Mouse (Mus musculus) cerebellum, adult 2 months (tissue): ENCODE results near the gene Cse1l. TPM values are rescaled to one million over a fixed set of nuclear protein-coding genes. Genes with fewer than 3 reads are reported as not detected.

Source experiments
- DNase-seq, 2 experiments: peaks; one replicate each; pipeline ENCODE4 v3.0.0; 2021
- H3K27ac ChIP-seq: fragments of 200-500 bp; 2 replicates; pipeline ENCODE4 v1.5.1; 2012; ENCODE audit warnings: low read length, control low read depth, inconsistent platforms; ENCODE audit not compliant: insufficient read depth
- H3K27me3 ChIP-seq: fragments of 200-500 bp; 2 replicates; pipeline ENCODE4 v1.6.1; 2012; ENCODE audit warnings: inconsistent platforms, mild to moderate bottlenecking, low read length, moderate library complexity; ENCODE audit not compliant: control insufficient read depth, insufficient read depth
- H3K4me1 ChIP-seq: fragments of 200-500 bp; 2 replicates; pipeline ENCODE4 v1.6.1; 2011; ENCODE audit warnings: low read length; ENCODE audit not compliant: control insufficient read depth, insufficient read depth
- H3K4me3 ChIP-seq: fragments of 200-500 bp; replicated peaks from 2 replicates; pipeline ENCODE3; 2011; ENCODE audit warnings: mild to moderate bottlenecking, low read depth, low read length, control low read depth; ENCODE audit not compliant: insufficient read depth
- CTCF ChIP-seq: fragments of 200-500 bp; IDR thresholded peaks from 2 replicates; pipeline ENCODE4 v1.5.1; 2011; ENCODE audit warnings: low read depth, mild to moderate bottlenecking, control low read depth, low read length, moderate library complexity, borderline replicate concordance; ENCODE audit not compliant: insufficient read depth
- POLR2A ChIP-seq: fragments of 200-500 bp; IDR thresholded peaks from 2 replicates; pipeline ENCODE4 v1.6.1; 2011; ENCODE audit warnings: low read length, control low read depth, borderline replicate concordance; ENCODE audit not compliant: insufficient read depth
- WGBS: fragments of 180-500 bp; shearing (Covaris S2); methylation state at CpG from one replicate; pipeline ENCODE4 v1.1.7; 2018; 5-methylcytosine and 5-hydroxymethylcytosine counted together
- polyA plus RNA-seq: library from polyadenylated mRNA; depleted of rRNA; stranded (reverse); fragments of >200 nt; gene quantifications from 2 replicates; pipeline ENCODE4 v1.2.3, GENCODE M21; 2012; rRNA removed

Gene Cse1l
- 49.9 and 55.0 TPM in 2 replicates for polyA plus RNA-seq

GRCm38 (mm10) chr2:166905711-166906522, at the start of gene Cse1l:
Gene Cse1l (plus strand): TSS chr2:166906040.
- under 1% methylated on average over 80 of the region's 80 CpGs for WGBS
- TF ChIP-seq POLR2A, result peak; percentile 87
- no peak for TF ChIP-seq CTCF
- no peaks in the 10 kb centered on the region for H3K27me3 ChIP-seq
- peak within 1 kb of the TSS; percentile 85 for H3K27ac ChIP-seq
- H3K4me1 ChIP-seq, result peaks cover 3% of the 10 kb centered on the region; the same call in 1 of the 2 replicates
- peak; percentile 98 to 99 for DNase-seq
- H3K4me3 ChIP-seq, result peak within 1 kb of the TSS; percentile 72

- TF ChIP-seq POLR2A (no peak), CTCF (no peak)
- 79% methylated on average over 6 of the region's 6 CpGs for WGBS
- no peak for DNase-seq
- Histone ChIP-seq H3K4me1 (no peaks in the 10 kb centered on the region), H3K27ac (no peak overlapping the region), H3K4me3 (no peak overlapping the region), H3K27me3 (no peaks in the 10 kb centered on the region)
These were observed 49.5 kb upstream of the Cse1l start for GRCm38 (mm10) chr2:166856366-166856765.

- H3K27me3 ChIP-seq, result no peaks in the 10 kb centered on the region
- DNase-seq, result no peak
- no peaks in the 10 kb centered on the region for H3K4me1 ChIP-seq
- H3K4me3 ChIP-seq, result no peak overlapping the region
- TF ChIP-seq CTCF, result no peak
- no peak overlapping the region for H3K27ac ChIP-seq
- WGBS, result 92% methylated on average over 2 of the region's 2 CpGs
These were observed 48.7 kb upstream of the Cse1l start for GRCm38 (mm10) chr2:166857118-166857517.

GRCm38 (mm10) chr2:166859214-166859613, 46.6 kb upstream of the Cse1l start:
- no peak for DNase-seq
- no peaks in the 10 kb centered on the region for H3K27me3 ChIP-seq
- no peaks in the 10 kb centered on the region for H3K4me1 ChIP-seq
- TF ChIP-seq CTCF (no peak), POLR2A (no peak)
- no peak overlapping the region for H3K27ac ChIP-seq
- H3K4me3 ChIP-seq, result no peak overlapping the region
- 80% methylated on average over 7 of the region's 7 CpGs for WGBS

GRCm38 (mm10) chr2:166862505-166862904, 43.3 kb upstream of the Cse1l start:
- no peak for TF ChIP-seq CTCF
- TF ChIP-seq POLR2A, result no peak
- H3K4me1 ChIP-seq, result no peaks in the 10 kb centered on the region
- H3K27me3 ChIP-seq, result no peaks in the 10 kb centered on the region
- no peak overlapping the region for H3K27ac ChIP-seq
- H3K4me3 ChIP-seq, result no peak overlapping the region
- DNase-seq, result no peak
- 55% methylated on average over 3 of the region's 3 CpGs for WGBS

GRCm38 (mm10) chr2:166865476-166865875, 40.4 kb upstream of the Cse1l start:
- no peak for DNase-seq
- peaks cover 12% of the 10 kb centered on the region for H3K4me1 ChIP-seq
- no peak for TF ChIP-seq CTCF
- no peak for TF ChIP-seq POLR2A
- no peak overlapping the region for H3K27ac ChIP-seq
- no peak overlapping the region for H3K4me3 ChIP-seq
- WGBS, result 92% methylated on average over 10 of the region's 10 CpGs
- no peaks in the 10 kb centered on the region for H3K27me3 ChIP-seq

GRCm38 (mm10) chr2:166870271-166870865, 35.5 kb upstream of the Cse1l start:
- WGBS, result 13% methylated on average over 20 of the region's 20 CpGs
- TF ChIP-seq CTCF (no peak), POLR2A (no peak)
- Histone ChIP-seq H3K27ac (no peak overlapping the region), H3K4me1 (peaks cover 21% of the 10 kb centered on the region), H3K27me3 (no peaks in the 10 kb centered on the region), H3K4me3 (no peak overlapping the region)
- peak; percentile 31 to 44 for DNase-seq

GRCm38 (mm10) chr2:166870899-166871298, 34.9 kb upstream of the Cse1l start:
- H3K4me1 ChIP-seq, result peaks cover 21% of the 10 kb centered on the region
- H3K4me3 ChIP-seq, result no peak overlapping the region
- no peak for DNase-seq
- no peak overlapping the region for H3K27ac ChIP-seq
- WGBS, result 38% methylated on average over 10 of the region's 10 CpGs
- H3K27me3 ChIP-seq, result no peaks in the 10 kb centered on the region
- TF ChIP-seq POLR2A (no peak), CTCF (no peak)
